Comparison of ENCODE assay signal across 8 mouse cellular contexts in the genomic region with DNA sequence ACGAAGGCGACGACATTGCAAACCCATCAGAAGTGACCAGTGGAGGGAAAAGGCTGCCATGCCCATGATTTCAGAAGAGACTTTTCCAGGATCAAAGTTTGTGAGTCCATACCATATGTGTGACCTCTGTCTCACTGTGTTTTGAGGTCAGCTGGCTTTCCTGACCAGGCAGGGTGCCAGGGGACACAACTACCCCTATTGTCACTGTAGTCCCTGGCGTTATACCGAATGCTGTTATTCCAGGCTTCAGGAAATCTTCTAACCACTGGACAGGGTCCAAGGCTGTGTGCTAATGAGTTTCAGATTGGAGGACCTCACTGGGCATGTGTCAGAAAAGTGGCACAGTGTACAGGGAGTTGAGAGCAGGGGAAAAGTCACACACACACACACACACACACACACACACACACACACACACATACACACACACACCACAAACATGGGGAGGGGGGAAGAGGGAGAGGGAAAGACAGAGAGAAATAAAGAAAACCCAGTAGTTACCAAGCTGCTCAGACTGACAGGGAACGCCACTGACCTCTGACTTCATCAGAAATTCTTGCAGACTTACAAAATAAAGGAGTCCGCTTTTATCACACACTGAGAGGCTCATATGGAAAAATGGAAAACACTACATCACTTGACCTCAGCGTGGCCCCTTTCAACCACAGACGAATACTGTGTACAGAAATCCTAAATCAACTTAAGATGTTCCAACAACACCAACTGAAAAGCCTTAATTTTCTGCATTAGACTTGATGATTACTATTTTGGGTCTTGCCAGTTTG.
DNase-seq lines count a peak whose midpoint lies in the region; ATAC-seq and TF ChIP-seq lines count a peak whose summit lies in the region.

No protein-coding gene starts in this region.

- H3K9ac ChIP-seq in midbrain, embryonic 16.5 days (ENCODE audit: low read depth, low read length) = no peak overlapping the region

- TF ChIP-seq POLR2A in kidney, adult 2 months (IDR thresholded peaks at IDR 0.05; ENCODE audit: low read depth, low read length) = no peak

- no peaks in the 10 kb centered on the region for H3K36me3 ChIP-seq in kidney, adult 2 months (ENCODE audit: control insufficient read depth, insufficient read depth, low read length)
- no peaks in the 10 kb centered on the region for H3K36me3 ChIP-seq in midbrain, embryonic 16.5 days (ENCODE audit: control insufficient read depth, insufficient read depth, low read length)

- no peak for TF ChIP-seq CTCF in kidney, adult 2 months (conservative IDR thresholded peaks at IDR 0.05; ENCODE audit: insufficient read depth, insufficient read length, low read depth, low read length)

- H3K27ac ChIP-seq in kidney, adult 2 months (ENCODE audit: insufficient read depth, low read depth, low read length) = no peak overlapping the region
- no peak overlapping the region for H3K27ac ChIP-seq in midbrain, embryonic 16.5 days (ENCODE audit: low read length)

- no peak for ATAC-seq in inflammation-experienced regulatory T-cells, adult 6 months
- ATAC-seq in midbrain, embryonic 16.5 days = no peak

- WGBS in kidney, adult 2 months = 54% methylated on average over 9 of the region's 9 CpGs
- WGBS in midbrain, embryonic 16.5 days = 64% methylated on average over 9 of the region's 9 CpGs

- no peaks in the 10 kb centered on the region for H3K9me3 ChIP-seq in midbrain, embryonic 16.5 days (replicated peaks; ENCODE audit: control insufficient read depth, low read length, poor library complexity, severe bottlenecking)

- peak; percentile 70 for DNase-seq in retina, postnatal 1 day
- no peak for DNase-seq in retina, embryonic 14.5 days (ENCODE audit: low spot score)
- peak; percentile 33 for DNase-seq in gastrocnemius, postnatal 14 days
- peak; percentile 57 for DNase-seq in kidney, adult 2 months
- peak; percentile 29 for DNase-seq in skeletal muscle tissue, adult 2 months (ENCODE audit: low read depth, low spot score)
- DNase-seq in left cerebral cortex, adult 18-20 months (ENCODE audit: low spot score in 2 of 2) = no peak

- no peak overlapping the region for H3K4me3 ChIP-seq in kidney, adult 2 months (ENCODE audit: insufficient read depth, low read depth, low read length)
- H3K4me3 ChIP-seq in midbrain, embryonic 16.5 days (ENCODE audit: low read depth, low read length) = no peak overlapping the region

- intact Hi-C loops in gastrocnemius, postnatal 14 days (cut with DNase I; ENCODE audit: low total_unique reads) = no loop called here

- H3K4me1 ChIP-seq in kidney, adult 2 months (ENCODE audit: control insufficient read depth, insufficient read depth, low read length) = no peaks in the 10 kb centered on the region
- no peaks in the 10 kb centered on the region for H3K4me1 ChIP-seq in midbrain, embryonic 16.5 days (ENCODE audit: control insufficient read depth, insufficient read depth, low read length)

- no peak overlapping the region for H3K4me2 ChIP-seq in midbrain, embryonic 16.5 days (ENCODE audit: low read length)

- no peaks in the 10 kb centered on the region for H3K27me3 ChIP-seq in kidney, adult 2 months (replicated peaks; ENCODE audit: control insufficient read depth, insufficient read depth, low read length)
- H3K27me3 ChIP-seq in midbrain, embryonic 16.5 days (ENCODE audit: control insufficient read depth, insufficient read depth, low read depth, low read length) = no peaks in the 10 kb centered on the region

Comparison
In these comparisons a context has a peak if more than half of its experiments do, and no peak if none do; other contexts are left out.
1. DNase-seq: peak in retina, postnatal 1 day (single experiment), gastrocnemius, postnatal 14 days (single experiment), kidney, adult 2 months (single experiment) and skeletal muscle tissue, adult 2 months (single experiment); none in retina, embryonic 14.5 days (single experiment) and left cerebral cortex, adult 18-20 months (0 of 2).